19 mouse cellular contexts compared by ENCODE assay signal in the genomic region with DNA sequence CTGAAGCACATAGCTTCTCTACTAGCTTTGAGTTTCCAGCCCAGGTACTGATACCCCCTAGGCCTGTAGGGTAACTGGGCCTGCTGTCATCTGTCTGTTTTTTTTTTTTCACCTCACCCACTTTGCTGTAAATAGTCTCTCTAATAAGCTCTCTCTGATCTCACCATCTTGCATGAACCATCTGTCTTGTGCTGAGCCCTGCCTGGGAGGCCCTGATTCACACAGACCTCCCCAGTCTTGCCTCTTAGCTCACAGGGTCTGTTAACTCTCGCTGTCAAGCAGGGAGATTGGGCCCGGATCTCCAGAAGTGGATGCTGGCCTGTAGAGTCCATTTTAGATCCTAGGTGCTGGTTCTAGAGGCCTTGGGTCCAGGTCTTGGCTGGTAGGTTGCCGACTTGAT. TPM values are rescaled to one million over a fixed set of nuclear protein-coding genes. Genes with fewer than 3 reads are reported as not detected.
DNase-seq lines count a peak whose midpoint lies in the region; ATAC-seq and TF ChIP-seq lines count a peak whose summit lies in the region.
"Had no signal": no experiment of that assay in that cellular context is flagged by ENCODE, and none has a peak within 500 bp of the region (broad histone marks: within the 10 kb centered on the region; RNA-seq: fewer than 3 reads in every experiment).

No protein-coding gene starts in this region.

- peak; percentile 57 to 79 for DNase-seq in layer of hippocampus, adult 18-20 months (ENCODE audit: low spot score in 2 of 2)
- no peak for DNase-seq in layer of hippocampus, postnatal 10 days (ENCODE audit: low spot score in 2 of 2)
- DNase-seq in brain, embryonic 14.5 days (ENCODE audit: low read depth): peak; percentile 81
- peak; percentile 71 for DNase-seq in forebrain, embryonic 14.5 days (ENCODE audit: low spot score)
- DNase-seq in adipocyte (ENCODE audit: low spot score): no peak
- no peak for DNase-seq in gastrocnemius, postnatal 10 days
- DNase-seq in liver, postnatal 0 days: no peak
- DNase-seq: adrenal gland, adult 8-10 months; cerebellum, adult 2 months; gastrocnemius, adult 2 months; heart, adult 2 months; heart, postnatal 10 days; lung, postnatal 4 days; right cerebral cortex, postnatal 25 days; thymus, postnatal 25 days had no signal

- TF ChIP-seq POLR2A in brain, embryonic 14.5 days (IDR thresholded peaks at IDR 0.05; ENCODE audit: borderline replicate concordance, extremely low read depth, insufficient read depth, insufficient read length, poor library complexity, severe bottlenecking): no peak

- no peak overlapping the region for H3K4me2 ChIP-seq in forebrain, embryonic 14.5 days (ENCODE audit: low read length)
- H3K4me2 ChIP-seq in limb, embryonic 12.5 days: no peak overlapping the region
- H3K4me2 ChIP-seq in liver, postnatal 0 days (ENCODE audit: low read depth, low read length): no peak overlapping the region
- H3K4me2 ChIP-seq: midbrain, embryonic 13.5 days had no signal

- no peaks in the 10 kb centered on the region for H3K36me3 ChIP-seq in forebrain, embryonic 14.5 days (ENCODE audit: control insufficient read depth, insufficient read depth, low read length)
- H3K36me3 ChIP-seq in limb, embryonic 12.5 days: no peaks in the 10 kb centered on the region
- no peaks in the 10 kb centered on the region for H3K36me3 ChIP-seq in liver, postnatal 0 days (replicated peaks; ENCODE audit: insufficient read depth, low read length)
- H3K36me3 ChIP-seq: midbrain, embryonic 13.5 days had no signal

- H3K4me1 ChIP-seq in forebrain, embryonic 14.5 days (ENCODE audit: control insufficient read depth, insufficient read depth, low read length): peaks cover 38% of the 10 kb centered on the region
- H3K4me1 ChIP-seq in limb, embryonic 12.5 days (replicated peaks): peaks cover 68% of the 10 kb centered on the region
- H3K4me1 ChIP-seq in liver, postnatal 0 days (ENCODE audit: insufficient read depth): peaks cover 26% of the 10 kb centered on the region

- TF ChIP-seq CTCF in brain, embryonic 14.5 days (IDR thresholded peaks at IDR 0.05; ENCODE audit: borderline replicate concordance, extremely low read depth, insufficient read depth, insufficient read length): no peak
- no peak for TF ChIP-seq CTCF in liver, postnatal 0 days (IDR thresholded peaks at IDR 0.05; ENCODE audit: low read depth)

- H3K27ac ChIP-seq in forebrain, embryonic 14.5 days (ENCODE audit: low read depth, low read length): no peak overlapping the region
- peak overlapping the region; percentile 20; the same call in 1 of the 2 replicates for H3K27ac ChIP-seq in limb, embryonic 12.5 days
- H3K27ac ChIP-seq in liver, postnatal 0 days (ENCODE audit: low read depth): no peak overlapping the region
- H3K27ac ChIP-seq: gastrocnemius, adult 2 months; heart, adult 2 months; midbrain, embryonic 13.5 days had no signal

- no peak overlapping the region for H3K4me3 ChIP-seq in forebrain, embryonic 14.5 days (ENCODE audit: low read depth, low read length)
- H3K4me3 ChIP-seq in limb, embryonic 12.5 days (replicated peaks): no peak overlapping the region
- no peak overlapping the region for H3K4me3 ChIP-seq in liver, postnatal 0 days (ENCODE audit: low read depth, low read length)
- H3K4me3 ChIP-seq: gastrocnemius, adult 2 months; heart, adult 2 months; midbrain, embryonic 13.5 days; myocyte had no signal

- WGBS in forebrain, embryonic 14.5 days: 57% methylated on average over 3 of the region's 3 CpGs
- WGBS in limb, embryonic 12.5 days: 38% methylated on average over 3 of the region's 3 CpGs
- WGBS in liver, postnatal 0 days (ENCODE audit: insufficient replicate concordance): 68% methylated on average over 3 of the region's 3 CpGs

- no peak overlapping the region for H3K9ac ChIP-seq in forebrain, embryonic 14.5 days (ENCODE audit: low read length)
- no peak overlapping the region for H3K9ac ChIP-seq in limb, embryonic 12.5 days (replicated peaks)
- H3K9ac ChIP-seq in liver, postnatal 0 days (replicated peaks): no peak overlapping the region
- H3K9ac ChIP-seq: midbrain, embryonic 13.5 days had no signal

- 0 out of 2 replicates have a peak, but pooled peaks cover 4% of the 10 kb centered on the region for H3K27me3 ChIP-seq in forebrain, embryonic 14.5 days (replicated peaks; ENCODE audit: control insufficient read depth, insufficient read depth, low read length)
- peaks cover 15% of the 10 kb centered on the region for H3K27me3 ChIP-seq in limb, embryonic 12.5 days
- 0 out of 2 replicates have a peak, but pooled peaks cover 6% of the 10 kb centered on the region for H3K27me3 ChIP-seq in liver, postnatal 0 days (ENCODE audit: insufficient read depth, low read length)

- no peaks in the 10 kb centered on the region for H3K9me3 ChIP-seq in forebrain, embryonic 14.5 days (replicated peaks; ENCODE audit: control insufficient read depth, low read length)
- no peaks in the 10 kb centered on the region for H3K9me3 ChIP-seq in limb, embryonic 12.5 days
- no peaks in the 10 kb centered on the region for H3K9me3 ChIP-seq in liver, postnatal 0 days (ENCODE audit: low read length)
- H3K9me3 ChIP-seq: midbrain, embryonic 13.5 days had no signal

- no peak for TF ChIP-seq EP300 in liver, postnatal 0 days (IDR thresholded peaks at IDR 0.05; ENCODE audit: low read depth)

- peak; percentile 52 for ATAC-seq in forebrain, embryonic 14.5 days
- ATAC-seq in limb, embryonic 12.5 days (ENCODE audit: insufficient number of reproducible peaks, insufficient read depth, low FRiP score, low TSS enrichment, low read depth): no peak
- ATAC-seq in liver, postnatal 0 days: no peak
- ATAC-seq: hindbrain, embryonic 16.5 days; midbrain, embryonic 13.5 days had no signal

RNA-seq across cellular contexts. Expression of a gene that starts 9.3 kb away (rescaled TPM):
- total RNA-seq in layer of hippocampus, adult 18-20 months (2021): 10 to 100 TPM in 1 of 2 experiments, 1 to 10 TPM in 1; 10.0 to 12.9 TPM
- 1 to 10 TPM in 1 of 2 experiments, under 1 TPM in 1; 0.73 to 1.2 TPM for total RNA-seq in layer of hippocampus, postnatal 10 days (2021)
- polyA plus RNA-seq in brain, embryonic 14.5 days (2012; rRNA removed): 303 and 331 TPM in 2 replicates
- 57.9 and 61.8 TPM in 2 replicates for polyA plus RNA-seq in forebrain, embryonic 14.5 days (2014; fragmentation: Nextera tagmentation; extraction: Ambion mirVana)
- 120 and 148 TPM in 2 replicates for polyA plus RNA-seq in limb, embryonic 12.5 days (2016; fragmentation: Nextera tagmentation; extraction: Ambion mirVana)
- 1,000 to 10,000 TPM in 1 of 2 experiments, 100 to 1,000 TPM in 1; 774 to 1,034 TPM for total RNA-seq in gastrocnemius, postnatal 10 days (2021)
- polyA plus RNA-seq in liver, postnatal 0 days (2015; fragmentation: Nextera tagmentation; extraction: Ambion mirVana): 50.7 and 52.1 TPM in 2 replicates
- polyA plus RNA-seq: myocyte had no signal

Comparison
In these comparisons a context has a peak if more than half of its experiments do, and no peak if none do; other contexts are left out.
1. DNase-seq: peak in layer of hippocampus, adult 18-20 months (2 of 2), brain, embryonic 14.5 days (single experiment) and forebrain, embryonic 14.5 days (single experiment); none in layer of hippocampus, postnatal 10 days (0 of 2), adipocyte (single experiment), gastrocnemius, postnatal 10 days (single experiment) and liver, postnatal 0 days (single experiment).